Mouse (Mus musculus): ENCODE results near the gene Pon3.

GRCm38 (mm10) chr6:5174179-5174812 lies 81.8 kb downstream of the Pon3 start:
- TF ChIP-seq CTCF (IDR thresholded peaks at IDR 0.05; ENCODE audit: insufficient read depth, low read length) (no peak), POLR2A (IDR thresholded peaks at IDR 0.05; ENCODE audit: borderline replicate concordance, extremely low read depth, low read depth, low read length) (no peak)

All from lung, adult 2 months (tissue).